ENCODE assay signal across 27 mouse cellular contexts in the genomic region with DNA sequence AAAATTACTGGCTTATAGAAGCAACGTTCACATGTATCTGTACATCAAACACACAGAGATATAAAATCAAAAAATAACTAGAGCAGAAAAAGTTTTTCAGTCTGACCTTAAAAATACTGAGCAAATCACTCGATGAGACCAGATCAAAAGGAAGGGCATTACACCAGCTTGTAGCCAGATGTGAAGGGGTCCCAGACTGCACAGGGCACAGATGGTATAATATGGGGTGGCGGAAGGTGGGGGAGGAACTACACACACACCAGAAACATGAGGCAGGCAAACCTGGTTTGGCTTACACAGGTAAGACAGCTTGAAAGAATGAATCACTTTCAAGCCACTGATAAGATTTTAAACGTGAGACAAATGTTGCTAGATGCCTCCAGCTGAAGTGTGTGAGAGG.
"Had no signal": no experiment of that assay in that cellular context is flagged by ENCODE, and none has a peak within 500 bp of the region (broad histone marks: within the 10 kb centered on the region; RNA-seq: fewer than 3 reads in every experiment).

No protein-coding gene starts in this region.

- H3K27me3 ChIP-seq: hindbrain, embryonic 12.5 days; intestine, embryonic 15.5 days; limb, embryonic 12.5 days; liver, embryonic 13.5 days; liver, embryonic 15.5 days had no signal

- H3K4me1 ChIP-seq: intestine, embryonic 15.5 days; liver, embryonic 13.5 days; liver, embryonic 15.5 days had no signal

- H3K36me3 ChIP-seq: heart, embryonic 10.5 days; heart, embryonic 12.5 days; hindbrain, embryonic 10.5 days; hindbrain, embryonic 12.5 days; intestine, embryonic 15.5 days; kidney, embryonic 15.5 days; limb, embryonic 12.5 days; liver, embryonic 13.5 days; liver, embryonic 15.5 days had no signal

- H3K27ac ChIP-seq: heart, embryonic 10.5 days; hindbrain, embryonic 10.5 days; hindbrain, embryonic 12.5 days; hindbrain, embryonic 14.5 days; intestine, embryonic 15.5 days; kidney, postnatal 0 days; layer of hippocampus, adult 2 months; left cerebral cortex, adult 2 months; limb, embryonic 12.5 days; liver, embryonic 13.5 days; liver, embryonic 15.5 days had no signal

- ATAC-seq: hindbrain, embryonic 16.5 days; inflammation-experienced regulatory T-cells, adult 6 months; intestine, embryonic 15.5 days; intestine, postnatal 0 days had no signal

- H3K9ac ChIP-seq: heart, embryonic 12.5 days; hindbrain, embryonic 12.5 days; hindbrain, embryonic 14.5 days; intestine, embryonic 15.5 days; kidney, embryonic 15.5 days; limb, embryonic 12.5 days; liver, embryonic 13.5 days; liver, embryonic 15.5 days had no signal

- H3K4me2 ChIP-seq: heart, embryonic 12.5 days; hindbrain, embryonic 12.5 days; hindbrain, embryonic 14.5 days; intestine, embryonic 15.5 days; kidney, embryonic 15.5 days; limb, embryonic 12.5 days; liver, embryonic 11.5 days; liver, embryonic 13.5 days; liver, embryonic 15.5 days had no signal

- DNase-seq: gastrocnemius, postnatal 10 days; gastrocnemius, postnatal 25 days; heart, adult 18-20 months; heart, postnatal 10 days; heart, postnatal 4 days; kidney, adult 2 months; kidney, adult 9 months; kidney, postnatal 14 days; kidney, postnatal 36 days; liver; liver, embryonic 13.5 days had no signal

- H3K9me3 ChIP-seq: heart, embryonic 10.5 days; heart, embryonic 12.5 days; hindbrain, embryonic 10.5 days; hindbrain, embryonic 12.5 days; intestine, embryonic 15.5 days; kidney, embryonic 15.5 days; limb, embryonic 12.5 days; liver, embryonic 13.5 days; liver, embryonic 15.5 days had no signal

- H3K4me3 ChIP-seq: heart, embryonic 10.5 days; heart, embryonic 12.5 days; hindbrain, embryonic 10.5 days; hindbrain, embryonic 12.5 days; intestine, embryonic 15.5 days; kidney, embryonic 15.5 days; layer of hippocampus, adult 2 months; left cerebral cortex, adult 2 months; limb, embryonic 12.5 days; liver, embryonic 13.5 days; liver, embryonic 15.5 days had no signal
